Mouse (Mus musculus) lung, postnatal 0 days (tissue): ENCODE measurements at regions not wholly inside any gene's neighbourhood (a gene's known extent, or its start where the extent isn't known, plus 50 kb on each side); places are given as distances from the start of the nearest gene placed in this dataset.

Source experiments
- ATAC-seq: fragments of 200-750 bp; cut with Nextera tagmentation; 2 replicates; pipeline ENCODE4 v1.8.0; 2017; ENCODE audit warnings: moderate library complexity
- DNase-seq: peaks from one replicate; pipeline ENCODE4 v3.0.0-alpha.2; 2016; ENCODE audit warnings: low spot score
- H3K27ac ChIP-seq: fragments of 300-500 bp; sonication (generic); 2 replicates; pipeline ENCODE4 v1.5.1; 2014; ENCODE audit warnings: antibody characterized with exemption, mild to moderate bottlenecking, low read length, mixed read lengths
- H3K27me3 ChIP-seq: fragments of 300-500 bp; sonication (generic); replicated peaks from 2 replicates; pipeline ENCODE4 v1.6.1; 2014; ENCODE audit warnings: low read length, mixed read lengths; ENCODE audit not compliant: insufficient read depth
- H3K36me3 ChIP-seq: fragments of 300-500 bp; sonication (generic); 2 replicates; pipeline ENCODE4 v1.6.1; 2014; ENCODE audit warnings: low read length, mixed read lengths; ENCODE audit not compliant: insufficient read depth
- H3K4me1 ChIP-seq: fragments of 300-500 bp; sonication (generic); 2 replicates; pipeline ENCODE4 v1.6.1; 2014; ENCODE audit warnings: antibody characterized with exemption, low read depth, low read length, mixed read lengths; ENCODE audit not compliant: insufficient read depth
- H3K4me2 ChIP-seq: fragments of 300-500 bp; sonication (generic); replicated peaks from 2 replicates; pipeline ENCODE4 v1.6.1; 2014; ENCODE audit warnings: low read depth, mild to moderate bottlenecking, low read length, moderate library complexity, mixed read lengths
- H3K4me3 ChIP-seq: fragments of 300-500 bp; sonication (generic); 2 replicates; pipeline ENCODE4 v1.5.1; 2014; ENCODE audit warnings: low read depth, low read length
- H3K9ac ChIP-seq: fragments of 300-500 bp; sonication (generic); replicated peaks from 2 replicates; pipeline ENCODE4 v1.6.1; 2014; ENCODE audit warnings: low read depth, mild to moderate bottlenecking
- H3K9me3 ChIP-seq: fragments of 300-500 bp; sonication (generic); 2 replicates; pipeline ENCODE4 v1.6.1; 2016; ENCODE audit warnings: low read length, mixed read lengths
- CTCF ChIP-seq: IDR thresholded peaks from 2 replicates; pipeline ENCODE4 v1.5.1; 2016; ENCODE audit warnings: antibody characterized with exemption, mild to moderate bottlenecking
- EP300 ChIP-seq: IDR thresholded peaks from 2 replicates; pipeline ENCODE4 v1.6.1; 2016; ENCODE audit warnings: antibody characterized with exemption, mild to moderate bottlenecking, control low read depth
- WGBS: fragments of 180-500 bp; shearing (Covaris S2); extraction: QIAGEN DNeasy Blood & Tissue Kit; methylation state at CpG from one replicate; pipeline ENCODE4 v1.1.7; 2014; 5-methylcytosine and 5-hydroxymethylcytosine counted together

DNA sequence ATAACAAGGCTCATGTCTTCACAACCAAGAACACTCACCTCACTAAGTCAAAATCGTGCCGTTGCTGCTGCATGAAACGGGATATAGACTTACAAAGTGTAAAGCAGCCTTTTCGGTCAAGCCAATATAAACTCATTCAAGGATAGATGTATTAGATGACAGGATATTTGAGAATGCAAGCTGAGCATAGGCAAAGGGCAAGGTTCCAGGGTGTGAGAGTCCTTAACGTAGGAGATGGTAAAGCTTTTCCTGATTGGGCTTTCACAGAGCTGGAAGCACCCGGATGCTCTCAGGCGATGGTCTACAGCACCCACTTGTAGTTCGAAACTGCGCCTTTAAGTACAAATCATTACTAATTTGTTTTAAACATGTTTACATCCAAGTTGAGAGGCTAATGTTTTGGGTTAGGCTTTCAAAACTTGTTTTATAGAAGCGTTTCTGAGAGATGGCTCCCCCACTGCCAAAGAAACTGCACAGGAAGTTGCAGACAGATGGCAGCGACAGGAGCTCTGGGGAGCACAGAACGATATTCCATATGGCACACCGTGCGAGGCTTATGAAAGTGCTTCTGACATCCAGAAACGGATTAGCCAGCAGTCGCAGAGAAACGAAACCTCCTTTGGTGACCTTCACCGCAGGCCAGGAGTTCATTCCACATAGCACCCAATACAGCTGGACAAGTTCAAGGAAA lies 54.1 kb upstream of the Rell1 start:
- Histone ChIP-seq H3K27ac (no peak overlapping the region), H3K27me3 (no peaks in the 10 kb centered on the region), H3K9ac (no peak overlapping the region), H3K4me2 (no peak overlapping the region), H3K36me3 (no peaks in the 10 kb centered on the region), H3K4me1 (no peaks in the 10 kb centered on the region), H3K4me3 (no peak overlapping the region), H3K9me3 (no peaks in the 10 kb centered on the region)
- TF ChIP-seq CTCF (no peak), EP300 (no peak)
- DNase-seq (peak; percentile 59), ATAC-seq (peak; percentile 78)
- 58% methylated on average over 18 of the region's 18 CpGs for WGBS

DNA sequence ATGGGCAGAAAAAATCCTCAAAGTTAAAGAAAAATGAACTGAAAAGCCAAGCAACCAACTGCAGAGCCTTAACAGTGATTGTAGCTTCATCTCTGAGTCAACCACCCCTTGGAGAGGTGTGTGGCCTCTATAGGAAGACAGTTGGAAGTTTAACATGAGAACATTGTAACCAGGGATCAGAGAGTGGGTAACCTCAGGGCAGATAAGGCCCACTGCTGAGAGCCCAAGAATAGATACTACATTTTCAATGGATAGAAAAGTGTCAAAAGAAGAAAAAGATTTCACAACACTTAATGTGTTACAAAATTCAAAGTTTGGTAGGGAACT lies 54.6 kb upstream of the Rell1 start:
- Histone ChIP-seq H3K4me3 (no peak overlapping the region), H3K36me3 (no peaks in the 10 kb centered on the region), H3K27ac (no peak overlapping the region), H3K9me3 (no peaks in the 10 kb centered on the region), H3K9ac (no peak overlapping the region), H3K4me1 (no peaks in the 10 kb centered on the region), H3K4me2 (no peak overlapping the region), H3K27me3 (no peaks in the 10 kb centered on the region)
- ATAC-seq (peak; percentile 49), DNase-seq (peak; percentile 32)
- TF ChIP-seq EP300 (0 out of 2 replicates have a peak, but pooled peaks have one; percentile 13), CTCF (no peak)

DNA sequence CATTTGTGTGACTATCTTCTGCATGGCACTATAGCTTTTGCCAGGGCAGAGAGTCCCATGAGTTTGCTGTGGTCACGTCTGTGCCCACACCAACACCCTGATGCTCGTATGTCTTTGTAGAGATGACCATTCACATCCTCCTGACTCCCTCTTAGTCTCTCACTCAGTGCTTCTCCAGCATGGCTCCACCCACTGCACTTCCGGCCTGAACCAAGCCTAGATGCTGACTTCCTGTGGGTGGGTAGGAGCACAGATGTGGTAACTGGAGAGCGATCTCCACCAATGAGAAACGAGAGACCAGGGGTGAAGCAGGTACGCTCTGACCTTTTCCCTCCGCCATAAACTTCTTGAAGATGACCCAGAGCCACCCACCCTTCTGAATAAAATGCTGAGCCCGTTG lies 55.7 kb upstream of the Rell1 start:
- Histone ChIP-seq H3K27me3 (no peaks in the 10 kb centered on the region), H3K9me3 (no peaks in the 10 kb centered on the region), H3K9ac (no peak overlapping the region), H3K4me2 (no peak overlapping the region), H3K27ac (no peak overlapping the region), H3K4me1 (0 out of 2 replicates have a peak, but pooled peaks cover 2% of the 10 kb centered on the region), H3K36me3 (no peaks in the 10 kb centered on the region), H3K4me3 (no peak overlapping the region)
- 75% methylated on average over 8 of the region's 8 CpGs for WGBS
- TF ChIP-seq CTCF = no peak
- no peak for TF ChIP-seq EP300
- DNase-seq (no peak), ATAC-seq (no peak)

DNA sequence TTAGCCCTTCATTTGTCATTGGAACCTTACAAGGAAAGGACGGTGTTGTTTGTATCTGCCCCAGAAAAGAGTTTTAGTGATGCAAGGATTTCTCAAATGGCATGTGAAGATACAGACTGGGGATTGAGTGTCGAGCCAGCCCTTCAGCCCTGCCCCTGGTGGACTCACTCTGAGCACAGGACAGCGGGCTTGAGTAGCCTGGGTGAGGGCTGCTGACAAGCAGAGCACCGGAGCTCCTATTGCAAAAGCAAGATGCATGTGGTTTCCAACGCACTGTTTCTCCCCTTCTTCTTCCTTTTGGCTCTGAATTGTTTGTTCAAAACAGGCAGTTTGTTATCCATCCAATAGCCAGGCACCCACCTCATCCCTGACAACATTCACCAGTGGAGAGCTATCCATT lies 59.0 kb upstream of the Rell1 start:
- Histone ChIP-seq H3K4me3 (no peak overlapping the region), H3K9ac (no peak overlapping the region), H3K27ac (no peak overlapping the region), H3K27me3 (no peaks in the 10 kb centered on the region), H3K36me3 (no peaks in the 10 kb centered on the region), H3K9me3 (no peaks in the 10 kb centered on the region), H3K4me2 (no peak overlapping the region), H3K4me1 (0 out of 2 replicates have a peak, but pooled peaks cover 3% of the 10 kb centered on the region)
- no peak for DNase-seq
- no peak for ATAC-seq
- TF ChIP-seq EP300 = no peak
- no peak for TF ChIP-seq CTCF
- 79% methylated on average over 5 of the region's 5 CpGs for WGBS

DNA sequence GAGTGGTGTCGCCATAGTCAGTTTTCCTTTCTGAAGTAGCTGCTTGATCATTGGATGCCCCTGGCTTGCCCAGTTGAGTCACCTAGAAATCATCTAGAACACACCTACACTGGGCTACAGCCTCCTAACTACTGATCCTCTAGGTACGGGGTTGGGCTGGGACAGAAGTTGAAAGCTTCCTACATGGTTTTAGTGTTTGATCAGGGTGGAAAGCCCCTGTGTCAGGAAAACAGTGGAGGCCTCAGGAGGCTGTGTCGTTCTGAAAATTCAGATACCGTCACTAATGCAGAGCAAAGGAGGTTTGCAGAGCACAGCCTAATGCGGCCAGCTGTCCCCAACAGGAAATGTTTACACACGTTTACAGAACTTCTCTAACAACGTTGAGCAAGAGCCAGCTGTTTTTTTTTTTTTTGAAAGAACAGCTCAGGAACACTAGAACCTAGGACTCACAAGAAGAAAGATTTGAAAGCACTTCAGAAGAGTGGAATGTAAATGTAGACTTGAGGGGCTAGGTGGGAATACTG lies 61.0 kb upstream of the Rell1 start:
- H3K4me2 ChIP-seq = no peak overlapping the region
- peak; percentile 63 for TF ChIP-seq EP300
- TF ChIP-seq CTCF = no peak
- WGBS = 24% methylated on average over 7 of the region's 7 CpGs
- no peaks in the 10 kb centered on the region for H3K36me3 ChIP-seq
- no peak overlapping the region for H3K27ac ChIP-seq
- H3K27me3 ChIP-seq = no peaks in the 10 kb centered on the region
- H3K9me3 ChIP-seq = no peaks in the 10 kb centered on the region
- no peak overlapping the region for H3K9ac ChIP-seq
- DNase-seq (peak; percentile 66), ATAC-seq (peak; percentile 89)
- no peak overlapping the region for H3K4me3 ChIP-seq
- 0 out of 2 replicates have a peak, but pooled peaks cover 3% of the 10 kb centered on the region for H3K4me1 ChIP-seq

DNA sequence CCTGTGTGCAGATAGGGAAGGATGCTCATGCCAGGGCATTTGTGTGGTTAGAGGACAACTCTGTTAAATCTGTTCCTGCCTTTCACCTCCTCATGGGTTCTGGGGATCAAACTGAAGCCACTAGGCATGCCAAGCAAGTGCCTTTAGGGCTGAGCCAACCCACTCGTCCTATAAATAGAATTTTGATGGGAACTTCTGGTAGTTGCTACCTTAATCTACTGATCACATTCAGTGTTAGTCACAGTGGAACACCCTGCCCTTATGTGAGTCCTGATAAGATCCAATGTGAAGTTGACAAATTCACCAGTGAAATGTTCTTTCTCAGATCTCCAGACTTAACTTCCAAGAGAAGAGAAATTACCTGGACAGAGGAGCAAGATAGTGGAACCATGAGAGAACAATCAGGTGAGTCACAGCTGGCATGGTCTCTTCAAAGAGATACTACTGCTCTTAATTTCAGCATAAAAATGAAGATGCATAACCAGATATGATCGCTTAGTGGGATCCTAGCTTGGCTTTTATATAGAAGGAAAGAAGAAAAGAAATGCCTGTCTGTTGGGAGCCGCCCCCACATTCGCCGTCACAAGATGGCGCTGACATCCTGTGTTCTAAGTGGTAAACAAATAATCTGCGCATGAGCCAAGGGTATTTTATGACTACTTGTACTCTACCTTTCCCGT lies 61.7 kb upstream of the Rell1 start:
- Histone ChIP-seq H3K9me3 (no peaks in the 10 kb centered on the region), H3K27me3 (no peaks in the 10 kb centered on the region), H3K4me1 (0 out of 2 replicates have a peak, but pooled peaks cover 3% of the 10 kb centered on the region), H3K36me3 (no peaks in the 10 kb centered on the region), H3K4me2 (no peak overlapping the region), H3K9ac (no peak overlapping the region), H3K27ac (peak overlapping the region; percentile 43; the same call in 1 of the 2 replicates), H3K4me3 (no peak overlapping the region)
- ATAC-seq (peak; percentile 65), DNase-seq (no peak)
- TF ChIP-seq EP300 (no peak), CTCF (no peak)
- WGBS = 89% methylated on average over 6 of the region's 8 CpGs
